In genomic region chr6:54509264-54509663, GRCm38 (mm10) we compare ENCODE assay signal across 11 mouse cellular contexts. TPM values are rescaled to one million over a fixed set of nuclear protein-coding genes. Genes with fewer than 3 reads are reported as not detected.
DNase-seq lines count a peak whose midpoint lies in the region; ATAC-seq lines count a peak whose summit lies in the region.
"Had no signal": no experiment of that assay in that cellular context is flagged by ENCODE, and none has a peak within 500 bp of the region (broad histone marks: within the 10 kb centered on the region; RNA-seq: fewer than 3 reads in every experiment).

No protein-coding gene starts in this region.

- DNase-seq in neural tube, embryonic 10.5 days (ENCODE audit: extremely low spot score, low spot score) = no peak
- DNase-seq in limb, embryonic 10.5 days (ENCODE audit: low spot score) = no peak
- no peak for DNase-seq in adrenal gland, adult (ENCODE audit: inconsistent age in 2 of 2, low spot score in 1 of 2)
- DNase-seq in liver, embryonic 11.5 days (ENCODE audit: low spot score) = no peak
- DNase-seq in urinary bladder, postnatal 36 days (ENCODE audit: low spot score in 2 of 2) = no peak
- DNase-seq: kidney, postnatal 4 days; liver, embryonic 13.5 days had no signal

- peaks cover 24% of the 10 kb centered on the region for H3K36me3 ChIP-seq in neural tube, embryonic 13.5 days
- no peaks in the 10 kb centered on the region for H3K36me3 ChIP-seq in embryonic facial prominence, embryonic 12.5 days
- no peaks in the 10 kb centered on the region for H3K36me3 ChIP-seq in limb, embryonic 10.5 days
- H3K36me3 ChIP-seq in liver, embryonic 11.5 days (ENCODE audit: control insufficient read depth, insufficient read depth, low read length) = no peaks in the 10 kb centered on the region
- H3K36me3 ChIP-seq: liver, embryonic 13.5 days had no signal

- no peak overlapping the region for H3K9ac ChIP-seq in neural tube, embryonic 13.5 days
- no peak overlapping the region for H3K9ac ChIP-seq in embryonic facial prominence, embryonic 12.5 days
- H3K9ac ChIP-seq in liver, embryonic 11.5 days (ENCODE audit: low read depth, low read length) = no peak overlapping the region
- H3K9ac ChIP-seq: liver, embryonic 13.5 days had no signal

- H3K9me3 ChIP-seq in neural tube, embryonic 13.5 days = no peaks in the 10 kb centered on the region
- no peaks in the 10 kb centered on the region for H3K9me3 ChIP-seq in embryonic facial prominence, embryonic 12.5 days
- H3K9me3 ChIP-seq in limb, embryonic 10.5 days (replicated peaks) = no peaks in the 10 kb centered on the region
- no peaks in the 10 kb centered on the region for H3K9me3 ChIP-seq in liver, embryonic 11.5 days (ENCODE audit: control insufficient read depth, low read length)
- H3K9me3 ChIP-seq: liver, embryonic 13.5 days had no signal

- H3K27me3 ChIP-seq in neural tube, embryonic 13.5 days = no peaks in the 10 kb centered on the region
- H3K27me3 ChIP-seq in embryonic facial prominence, embryonic 12.5 days = 0 out of 2 replicates have a peak, but pooled peaks cover 2% of the 10 kb centered on the region
- no peaks in the 10 kb centered on the region for H3K27me3 ChIP-seq in limb, embryonic 10.5 days (ENCODE audit: low read depth, poor library complexity, severe bottlenecking)
- H3K27me3 ChIP-seq in liver, embryonic 11.5 days (replicated peaks; ENCODE audit: control insufficient read depth, insufficient read depth, low read length) = no peaks in the 10 kb centered on the region; the same call in 1 of the 2 replicates
- H3K27me3 ChIP-seq: CH12.LX; liver, embryonic 13.5 days had no signal

- H3K27ac ChIP-seq in neural tube, embryonic 13.5 days (replicated peaks) = peak overlapping the region; percentile 85
- peak overlapping the region; percentile 50; the same call in 1 of the 2 replicates for H3K27ac ChIP-seq in embryonic facial prominence, embryonic 12.5 days
- H3K27ac ChIP-seq in limb, embryonic 10.5 days = peak overlapping the region; percentile 65; the same call in 1 of the 2 replicates
- H3K27ac ChIP-seq in liver, embryonic 11.5 days (ENCODE audit: low read depth, low read length) = no peak overlapping the region
- H3K27ac ChIP-seq: liver, embryonic 13.5 days had no signal

- peak; percentile 10; the same call in 1 of the 2 replicates for ATAC-seq in neural tube, embryonic 13.5 days (ENCODE audit: low read depth)
- ATAC-seq in embryonic facial prominence, embryonic 12.5 days (ENCODE audit: insufficient number of reproducible peaks, insufficient read depth, low FRiP score, low TSS enrichment) = no peak
- no peak for ATAC-seq in liver, embryonic 11.5 days (replicated peaks; ENCODE audit: low FRiP score)
- ATAC-seq: intestine, embryonic 16.5 days had no signal

- WGBS in neural tube, embryonic 13.5 days = 88% methylated on average over 13 of the region's 13 CpGs
- 81% methylated on average over 13 of the region's 13 CpGs for WGBS in embryonic facial prominence, embryonic 12.5 days
- 88% methylated on average over 13 of the region's 13 CpGs for WGBS in limb, embryonic 10.5 days
- 85% methylated on average over 13 of the region's 13 CpGs for WGBS in liver, embryonic 11.5 days

- peaks cover 22% of the 10 kb centered on the region for H3K4me1 ChIP-seq in neural tube, embryonic 13.5 days (replicated peaks)
- H3K4me1 ChIP-seq in embryonic facial prominence, embryonic 12.5 days = peaks cover 24% of the 10 kb centered on the region
- H3K4me1 ChIP-seq in limb, embryonic 10.5 days = peaks cover 19% of the 10 kb centered on the region
- no peaks in the 10 kb centered on the region for H3K4me1 ChIP-seq in liver, embryonic 11.5 days (replicated peaks; ENCODE audit: control insufficient read depth, insufficient read depth, low read length)
- H3K4me1 ChIP-seq: liver, embryonic 13.5 days had no signal

- no peak overlapping the region for H3K4me2 ChIP-seq in neural tube, embryonic 13.5 days
- no peak overlapping the region for H3K4me2 ChIP-seq in embryonic facial prominence, embryonic 12.5 days (replicated peaks)
- H3K4me2 ChIP-seq in liver, embryonic 11.5 days = no peak overlapping the region
- H3K4me2 ChIP-seq: liver, embryonic 13.5 days had no signal

- no peak overlapping the region for H3K4me3 ChIP-seq in neural tube, embryonic 13.5 days
- H3K4me3 ChIP-seq in embryonic facial prominence, embryonic 12.5 days = no peak overlapping the region
- H3K4me3 ChIP-seq in limb, embryonic 10.5 days = no peak overlapping the region
- H3K4me3 ChIP-seq in liver, embryonic 11.5 days (ENCODE audit: low read depth, low read length) = no peak overlapping the region
- H3K4me3 ChIP-seq: liver, embryonic 13.5 days had no signal

RNA-seq across cellular contexts. Expression of gene Scrn1, which starts 57.0 kb away (rescaled TPM):
- polyA plus RNA-seq in neural tube, embryonic 13.5 days (2015; fragmentation: Nextera tagmentation; extraction: Ambion mirVana) = 95.5 and 102 TPM in 2 replicates
- polyA plus RNA-seq in embryonic facial prominence, embryonic 12.5 days (2016; fragmentation: Nextera tagmentation; extraction: Ambion mirVana) = 26.1 and 27.2 TPM in 2 replicates
- polyA plus RNA-seq in limb, embryonic 10.5 days (2016; fragmentation: Nextera tagmentation; extraction: Ambion mirVana) = 2.6 and 7.8 TPM in 2 replicates
- polyA plus RNA-seq in liver, embryonic 11.5 days (2014; fragmentation: Nextera tagmentation; extraction: Ambion mirVana) = 2.9 and 3.0 TPM in 2 replicates
